Mouse (Mus musculus) brown adipose tissue, adult 24 weeks (tissue): ENCODE results near the gene Prepl. TPM values are rescaled to one million over a fixed set of nuclear protein-coding genes. Genes with fewer than 3 reads are reported as not detected.

ENCODE experiments used
- H3K27ac ChIP-seq: fragments of 200-500 bp; replicated peaks from 2 replicates; pipeline ENCODE4 v1.5.1; 2012; ENCODE audit warnings: low read depth, mild to moderate bottlenecking, low read length
- H3K4me1 ChIP-seq: fragments of 200-500 bp; 2 replicates; pipeline ENCODE4 v1.6.1; 2012; ENCODE audit warnings: low read length, mixed read lengths; ENCODE audit not compliant: control insufficient read depth, insufficient read depth, insufficient read length
- H3K4me3 ChIP-seq: fragments of 200-500 bp; 2 replicates; pipeline ENCODE4 v1.5.1; 2012; ENCODE audit warnings: low read depth, mild to moderate bottlenecking, low read length, moderate library complexity; ENCODE audit not compliant: insufficient read depth
- polyA plus RNA-seq: library from polyadenylated mRNA; stranded (reverse); fragments of >200 nt; gene quantifications from 2 replicates; pipeline ENCODE4 v1.2.4, GENCODE M21; 2012; ENCODE audit not compliant: missing spikeins, insufficient read depth, insufficient read length

The Prepl gene
- polyA plus RNA-seq, 1 experiment, result 19.0 TPM

DNA sequence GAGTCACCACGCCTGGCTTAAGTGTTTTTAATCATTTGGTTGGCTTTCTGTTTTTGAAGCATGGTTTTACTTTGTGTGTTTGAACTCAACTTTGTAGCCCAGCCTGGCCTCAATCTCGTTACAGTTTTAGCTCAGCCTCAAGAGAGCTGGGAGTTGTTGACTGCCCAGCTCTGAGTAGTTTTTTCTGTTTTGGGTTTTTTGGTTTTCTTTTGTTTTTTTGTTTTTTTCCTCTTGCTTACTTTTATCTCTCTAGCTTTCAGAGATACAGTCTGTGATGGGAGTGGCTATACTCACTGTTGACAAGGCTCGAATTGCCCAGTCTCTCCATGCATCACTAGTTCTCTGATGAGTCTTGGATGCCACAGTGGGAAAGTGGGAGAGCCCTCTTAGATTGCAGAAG lies 69.7 kb downstream of the Prepl start:
- Histone ChIP-seq H3K4me1 (no peaks in the 10 kb centered on the region), H3K4me3 (no peak overlapping the region), H3K27ac (no peak overlapping the region)

- no peak overlapping the region for H3K4me3 ChIP-seq
- H3K4me1 ChIP-seq, result no peaks in the 10 kb centered on the region
- H3K27ac ChIP-seq, result no peak overlapping the region
These were observed 71.2 kb downstream of the Prepl start for GRCm38 (mm10) chr17:85018794-85019193.

DNA sequence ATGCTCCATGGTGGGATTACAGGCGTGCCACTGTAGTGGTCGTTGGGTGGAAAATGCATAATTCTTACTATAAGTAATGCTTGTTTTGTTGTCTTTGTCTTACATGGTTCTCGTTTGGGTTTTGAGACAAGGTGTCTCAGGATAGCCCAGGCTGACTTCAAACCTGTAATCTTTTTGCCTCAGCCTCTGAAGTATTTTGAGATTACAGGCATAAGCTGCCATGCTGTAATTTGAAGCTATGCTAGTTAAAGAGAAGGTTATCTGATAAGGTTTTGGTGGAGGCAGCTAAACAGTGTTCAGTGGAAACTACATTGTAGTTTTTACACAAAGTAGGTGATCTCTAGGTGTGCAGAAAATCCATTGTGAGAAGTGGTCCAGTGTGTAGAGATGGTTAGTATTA lies 71.7 kb downstream of the Prepl start:
- Histone ChIP-seq H3K27ac (no peak overlapping the region), H3K4me1 (no peaks in the 10 kb centered on the region)

GRCm38 (mm10) chr17:85014632-85015031 lies 75.4 kb downstream of the Prepl start:
- H3K27ac ChIP-seq, result no peak overlapping the region
- no peaks in the 10 kb centered on the region for H3K4me1 ChIP-seq
- no peak overlapping the region for H3K4me3 ChIP-seq

More for the DNA sequence above, 71.7 kb downstream of the Prepl start:
- no peak overlapping the region for H3K4me3 ChIP-seq

DNA sequence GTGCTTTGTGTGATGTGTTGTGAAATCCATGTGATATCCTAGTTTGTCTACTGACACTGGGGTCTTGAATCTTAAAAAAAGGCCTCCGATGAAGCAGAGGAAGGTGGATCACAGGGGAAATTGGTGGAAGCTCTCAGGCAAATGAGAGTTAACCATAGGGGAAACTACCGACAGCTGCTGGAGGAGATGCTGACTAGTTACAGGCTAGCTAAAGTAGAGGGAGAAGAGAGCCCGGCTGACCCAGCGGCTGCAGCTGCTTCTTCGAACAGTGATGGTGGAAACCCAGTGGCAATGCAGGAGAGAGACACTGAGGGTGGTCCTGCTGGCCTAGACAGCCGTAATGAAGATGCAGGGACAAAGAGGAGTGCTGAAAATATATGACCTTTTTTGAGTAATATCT lies 76.6 kb downstream of the Prepl start:
- no peaks in the 10 kb centered on the region for H3K4me1 ChIP-seq
- no peak overlapping the region for H3K27ac ChIP-seq
- H3K4me3 ChIP-seq, result no peak overlapping the region

Other genes with a start within 250 kb of the Prepl start
- 82.8 and 117 TPM in 2 replicates for gene Ppm1b, start 133.5 kb downstream of the Prepl start, polyA plus RNA-seq
- gene Slc3a1, start 61.9 kb downstream of the Prepl start, polyA plus RNA-seq, result not detected in 2 replicates
- gene Camkmt, start 311 bp upstream of the Prepl start, polyA plus RNA-seq, result 7.2 and 9.2 TPM in 2 replicates